Mouse (Mus musculus) small intestine, adult 2 months (tissue): ENCODE measurements around the gene Pfn4.

Experiments
- CTCF ChIP-seq: fragments of 200-500 bp; IDR thresholded peaks from 2 replicates; pipeline ENCODE4 v1.5.1; 2012; ENCODE audit warnings: low read depth, mild to moderate bottlenecking, control low read depth, inconsistent platforms, low read length, moderate library complexity, mixed read lengths; ENCODE audit not compliant: insufficient replicate concordance, insufficient read length; ENCODE audit errors: extremely low read depth
- POLR2A ChIP-seq: fragments of 200-500 bp; IDR thresholded peaks from 2 replicates; pipeline ENCODE4 v1.6.1; 2012; ENCODE audit warnings: low read depth, mild to moderate bottlenecking, control low read depth, inconsistent platforms, low read length, moderate library complexity

DNA sequence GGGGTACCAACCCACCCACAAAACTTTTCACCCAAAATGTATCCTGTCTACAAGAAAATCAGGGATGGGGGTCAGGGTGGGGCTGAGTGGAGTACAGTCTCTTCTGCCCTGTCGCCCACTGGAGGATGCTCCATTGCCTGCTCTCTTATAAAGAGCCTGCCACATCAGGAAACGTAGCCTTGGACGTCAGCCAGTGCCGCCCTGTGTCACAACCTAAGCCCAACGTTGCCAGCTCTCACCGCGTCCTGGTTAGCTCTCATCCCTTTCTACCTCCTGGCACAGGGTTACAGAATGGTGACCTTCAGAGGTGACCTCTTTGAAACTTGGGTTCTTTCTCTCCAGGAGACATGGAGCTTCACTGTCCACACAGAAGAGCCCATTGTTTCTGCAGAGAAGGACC, 28.0 kb upstream of the Pfn4 start:
- TF ChIP-seq POLR2A (no peak), CTCF (no peak)
